Mouse (Mus musculus) gastrocnemius, postnatal 25 days (tissue): Measurements from ENCODE around the gene Gm42421. TPM values are rescaled to one million over a fixed set of nuclear protein-coding genes. Genes with fewer than 3 reads are reported as not detected.

Experiments used
- total RNA-seq, 2 experiments: library from RNA; stranded (reverse); gene quantifications; 1 replicate in 1 of 2; 2 replicates in 1 of 2; pipeline ENCODE4 v1.2.3; 2021

The Gm42421 gene
- total RNA-seq, 2 experiments from 2014 or later: not detected

Other genes with a start within 250 kb of the Gm42421 start
- 1 to 10 TPM; 4.3 to 5.3 TPM for gene Usp42, start 195.9 kb upstream of the Gm42421 start, total RNA-seq
- gene Eif2ak1, start 110.4 kb upstream of the Gm42421 start, total RNA-seq: 10 to 100 TPM; 22.8 to 23.6 TPM
- not detected for gene Ankrd61, start 30.5 kb upstream of the Gm42421 start, total RNA-seq
- gene Aimp2, start 18.3 kb upstream of the Gm42421 start, total RNA-seq: 100 to 1,000 TPM; 125 to 189 TPM
- 1 to 10 TPM; 4.9 to 7.0 TPM for gene Pms2, start 18.2 kb upstream of the Gm42421 start, total RNA-seq
- 1 to 10 TPM in 1 of 2 experiments, under 1 TPM in 1; 0.41 to 1.2 TPM for gene Rsph10b, start 4.9 kb downstream of the Gm42421 start, total RNA-seq
- 10 to 100 TPM; 33.5 to 38.0 TPM for gene Ccz1, start 86.7 kb downstream of the Gm42421 start, total RNA-seq
- gene Ocm, start 98.5 kb downstream of the Gm42421 start, total RNA-seq: not detected
- 10 to 100 TPM; 17.0 to 17.3 TPM for gene Lmtk2, start 172.3 kb downstream of the Gm42421 start, total RNA-seq